17 mouse cellular contexts compared by ENCODE assay signal in the genomic region with DNA sequence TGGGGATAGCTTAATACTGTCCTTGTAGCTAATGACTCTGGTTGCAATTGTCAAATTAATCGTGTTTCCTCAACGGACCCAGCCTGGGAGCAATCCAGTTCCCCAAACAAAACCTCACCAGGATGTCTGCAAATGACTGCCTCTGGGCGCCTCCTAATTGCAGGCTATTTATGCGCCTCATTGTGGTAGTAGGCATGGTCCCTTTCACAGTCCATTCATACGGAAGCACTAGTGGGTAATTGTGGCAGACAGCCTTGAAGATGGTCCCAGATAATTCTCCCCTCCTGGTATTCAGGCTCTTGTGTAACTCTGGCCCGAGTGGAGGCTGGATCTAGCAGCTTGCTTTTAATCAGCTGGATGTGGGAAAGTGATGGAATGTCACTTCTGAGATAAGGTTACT.
DNase-seq lines count a peak whose midpoint lies in the region; ATAC-seq and TF ChIP-seq lines count a peak whose summit lies in the region.
"Had no signal": no experiment of that assay in that cellular context is flagged by ENCODE, and none has a peak within 500 bp of the region (broad histone marks: within the 10 kb centered on the region; RNA-seq: fewer than 3 reads in every experiment).

No protein-coding gene starts in this region.

- no peak for TF ChIP-seq POLR2A in brain, embryonic 14.5 days (IDR thresholded peaks at IDR 0.05; ENCODE audit: borderline replicate concordance, extremely low read depth, insufficient read depth, insufficient read length, poor library complexity, severe bottlenecking)

- H3K36me3 ChIP-seq in forebrain, embryonic 11.5 days (ENCODE audit: control insufficient read depth, insufficient read depth, low read length) = no peaks in the 10 kb centered on the region
- no peaks in the 10 kb centered on the region for H3K36me3 ChIP-seq in midbrain, embryonic 16.5 days (ENCODE audit: control insufficient read depth, insufficient read depth, low read length)
- H3K36me3 ChIP-seq: heart, embryonic 15.5 days; limb, embryonic 10.5 days; liver, embryonic 12.5 days; lung, embryonic 15.5 days had no signal

- H3K4me3 ChIP-seq in forebrain, embryonic 11.5 days (ENCODE audit: low read depth, low read length) = no peak overlapping the region
- no peak overlapping the region for H3K4me3 ChIP-seq in midbrain, embryonic 16.5 days (ENCODE audit: low read depth, low read length)
- H3K4me3 ChIP-seq: erythroblast, embryonic 14.5 days; heart, embryonic 15.5 days; limb, embryonic 10.5 days; liver, embryonic 12.5 days; lung, embryonic 15.5 days had no signal

- no peak for TF ChIP-seq CTCF in brain, embryonic 14.5 days (IDR thresholded peaks at IDR 0.05; ENCODE audit: borderline replicate concordance, extremely low read depth, insufficient read depth, insufficient read length)

- H3K27ac ChIP-seq in forebrain, embryonic 11.5 days (ENCODE audit: low read depth, low read length) = no peak overlapping the region
- H3K27ac ChIP-seq in midbrain, embryonic 16.5 days (ENCODE audit: low read length) = no peak overlapping the region
- H3K27ac ChIP-seq: heart, embryonic 15.5 days; limb, embryonic 10.5 days; liver, embryonic 12.5 days; lung, embryonic 15.5 days had no signal

- no peak overlapping the region for H3K4me2 ChIP-seq in forebrain, embryonic 11.5 days (ENCODE audit: low read depth, low read length, severe bottlenecking)
- H3K4me2 ChIP-seq in midbrain, embryonic 16.5 days (ENCODE audit: low read length) = no peak overlapping the region
- H3K4me2 ChIP-seq: heart, embryonic 15.5 days; liver, embryonic 12.5 days; lung, embryonic 15.5 days had no signal

- intact Hi-C loops in left cerebral cortex, postnatal 4 days (cut with DNase I) = no loop called here

- WGBS in forebrain, embryonic 11.5 days = 2% methylated on average over 6 of the region's 6 CpGs
- 2% methylated on average over 6 of the region's 6 CpGs for WGBS in midbrain, embryonic 16.5 days

- no peak overlapping the region for H3K9ac ChIP-seq in forebrain, embryonic 11.5 days (ENCODE audit: low read length)
- H3K9ac ChIP-seq in midbrain, embryonic 16.5 days (ENCODE audit: low read depth, low read length) = no peak overlapping the region
- H3K9ac ChIP-seq: heart, embryonic 15.5 days; liver, embryonic 12.5 days; lung, embryonic 15.5 days had no signal

- H3K9me3 ChIP-seq in forebrain, embryonic 11.5 days (ENCODE audit: control insufficient read depth, low read length) = no peaks in the 10 kb centered on the region
- no peaks in the 10 kb centered on the region for H3K9me3 ChIP-seq in midbrain, embryonic 16.5 days (replicated peaks; ENCODE audit: control insufficient read depth, low read length, poor library complexity, severe bottlenecking)
- H3K9me3 ChIP-seq: heart, embryonic 15.5 days; limb, embryonic 10.5 days; liver, embryonic 12.5 days; lung, embryonic 15.5 days had no signal

- peaks cover 10% of the 10 kb centered on the region; the same call in 1 of the 2 replicates for H3K27me3 ChIP-seq in forebrain, embryonic 11.5 days (ENCODE audit: control insufficient read depth, insufficient read depth, low read length)
- H3K27me3 ChIP-seq in midbrain, embryonic 16.5 days (ENCODE audit: control insufficient read depth, insufficient read depth, low read depth, low read length) = no peaks in the 10 kb centered on the region
- H3K27me3 ChIP-seq: heart, embryonic 15.5 days; liver, embryonic 12.5 days; lung, embryonic 15.5 days had no signal

- ATAC-seq in forebrain, embryonic 11.5 days (replicated peaks; ENCODE audit: low FRiP score) = peak; percentile 79
- ATAC-seq in midbrain, embryonic 16.5 days = peak; percentile 45; the same call in 1 of the 2 replicates
- ATAC-seq: inflammation-experienced regulatory T-cells, adult 6 months; liver, embryonic 12.5 days; Patski had no signal

- H3K4me1 ChIP-seq in forebrain, embryonic 11.5 days (replicated peaks; ENCODE audit: control insufficient read depth, insufficient read depth, low read length) = peaks cover 9% of the 10 kb centered on the region
- peaks cover 3% of the 10 kb centered on the region; the same call in 1 of the 2 replicates for H3K4me1 ChIP-seq in midbrain, embryonic 16.5 days (ENCODE audit: control insufficient read depth, insufficient read depth, low read length)
- H3K4me1 ChIP-seq: heart, embryonic 15.5 days; liver, embryonic 12.5 days; lung, embryonic 15.5 days had no signal

- DNase-seq in left cerebral cortex, postnatal 4 days = peak; percentile 3
- no peak for DNase-seq in left cerebral cortex, adult 11 months (ENCODE audit: low spot score)
- DNase-seq in brain, embryonic 14.5 days (ENCODE audit: low read depth) = peak; percentile 92
- DNase-seq in forebrain, embryonic 11.5 days (ENCODE audit: low spot score) = peak; percentile 66
- DNase-seq in frontal cortex, postnatal 36 days (ENCODE audit: low spot score in 2 of 2) = no peak
- no peak for DNase-seq in adrenal gland, postnatal 10 days
- DNase-seq: cerebellum, adult 11 months; layer of hippocampus, postnatal 36 days; spleen, adult 18-20 months had no signal

Comparison
In these comparisons a context has a peak if more than half of its experiments do, and no peak if none do; other contexts are left out.
1. DNase-seq: peak in left cerebral cortex, postnatal 4 days (single experiment), brain, embryonic 14.5 days (single experiment) and forebrain, embryonic 11.5 days (single experiment); none in left cerebral cortex, adult 11 months (single experiment), frontal cortex, postnatal 36 days (0 of 2) and adrenal gland, postnatal 10 days (single experiment).